Mouse (Mus musculus) lung, adult 2 months (tissue): ENCODE results near the gene Tmem236.

ENCODE experiments used
- CTCF ChIP-seq: fragments of 200-500 bp; IDR thresholded peaks from 2 replicates; pipeline ENCODE4 v1.5.1; 2011; ENCODE audit warnings: mild to moderate bottlenecking, low read length, control low read depth; ENCODE audit not compliant: insufficient read depth
- POLR2A ChIP-seq: fragments of 200-500 bp; IDR thresholded peaks from 2 replicates; pipeline ENCODE4 v1.6.1; 2011; ENCODE audit warnings: low read depth, mild to moderate bottlenecking, control low read depth, low read length, borderline replicate concordance; ENCODE audit errors: extremely low read depth

GRCm38 (mm10) chr2:14159047-14159446 lies 15.3 kb upstream of the Tmem236 start:
- TF ChIP-seq CTCF (no peak), POLR2A (no peak)
